In genomic region chr4:88707128-88707826, GRCm38 (mm10) we compare ENCODE assay signal across 29 mouse cellular contexts. TPM values are rescaled to one million over a fixed set of nuclear protein-coding genes. Genes with fewer than 3 reads are reported as not detected.
A peak's percentile ranks its signal among the peaks of the same experiment; 100 is the strongest.
DNase-seq lines count a peak whose midpoint lies in the region; ATAC-seq and TF ChIP-seq lines count a peak whose summit lies in the region.
"Had no signal": no experiment of that assay in that cellular context is flagged by ENCODE, and none has a peak within 500 bp of the region (broad histone marks: within the 10 kb centered on the region; RNA-seq: fewer than 3 reads in every experiment).

No protein-coding gene starts in this region.

- no peak overlapping the region for H3K4me2 ChIP-seq in lung, postnatal 0 days (replicated peaks; ENCODE audit: low read depth, low read length)
- H3K4me2 ChIP-seq: embryonic facial prominence, embryonic 13.5 days; forebrain, embryonic 12.5 days; hindbrain, embryonic 13.5 days had no signal

- no peaks in the 10 kb centered on the region for H3K27me3 ChIP-seq in lung, postnatal 0 days (replicated peaks; ENCODE audit: insufficient read depth, low read length)
- H3K27me3 ChIP-seq in thymus, adult 2 months (ENCODE audit: control insufficient read depth, insufficient read depth, low read length) = no peaks in the 10 kb centered on the region
- H3K27me3 ChIP-seq: embryonic facial prominence, embryonic 13.5 days; forebrain, embryonic 12.5 days; hindbrain, embryonic 13.5 days; Patski had no signal

- peak; percentile 45; the same call in 1 of the 2 replicates for TF ChIP-seq EP300 in lung, postnatal 0 days (IDR thresholded peaks at IDR 0.05)

- H3K4me3 ChIP-seq in lung, postnatal 0 days (ENCODE audit: low read depth, low read length) = no peak overlapping the region
- H3K4me3 ChIP-seq in thymus, adult 2 months (ENCODE audit: control insufficient read depth, insufficient read depth, low read length) = no peak overlapping the region
- H3K4me3 ChIP-seq in left cerebral cortex, adult 2 months = no peak overlapping the region
- H3K4me3 ChIP-seq: embryonic facial prominence, embryonic 13.5 days; forebrain, embryonic 12.5 days; heart, embryonic 10.5 days; hindbrain, embryonic 13.5 days had no signal

- 0 out of 2 replicates have a peak overlapping the region, but pooled peaks have one; percentile 34 for H3K27ac ChIP-seq in lung, postnatal 0 days (ENCODE audit: low read length)
- H3K27ac ChIP-seq in thymus, adult 2 months (ENCODE audit: control insufficient read depth, insufficient read depth, low read length) = no peak overlapping the region
- H3K27ac ChIP-seq in left cerebral cortex, adult 2 months = no peak overlapping the region
- H3K27ac ChIP-seq: embryonic facial prominence, embryonic 13.5 days; forebrain, embryonic 12.5 days; heart, embryonic 10.5 days; hindbrain, embryonic 13.5 days; hindbrain, postnatal 0 days had no signal

- H3K36me3 ChIP-seq in lung, postnatal 0 days (ENCODE audit: insufficient read depth, low read length) = no peaks in the 10 kb centered on the region
- no peaks in the 10 kb centered on the region for H3K36me3 ChIP-seq in thymus, adult 2 months (ENCODE audit: control insufficient read depth, insufficient read depth, low read length)
- H3K36me3 ChIP-seq: heart, embryonic 10.5 days had no signal

- peak; percentile 73 for DNase-seq in lung, postnatal 0 days (ENCODE audit: low spot score)
- DNase-seq in lung, postnatal 4 days = no peak
- peak; percentile 62 for DNase-seq in adipocyte (ENCODE audit: low spot score)
- DNase-seq in thymus, adult 2 months = no peak
- no peak for DNase-seq in right cerebral cortex, adult 2 months (ENCODE audit: low spot score in 2 of 2)
- no peak for DNase-seq in left cerebral cortex, adult 2 months (ENCODE audit: extremely low spot score in 1 of 2, low spot score in 2 of 2)
- DNase-seq: adrenal gland, adult 2 months; adrenal gland, postnatal 25 days; cerebellum, adult 11 months; cerebellum, adult 8-10 months; cerebellum, postnatal 25 days; gastrocnemius, postnatal 14 days; heart, postnatal 10 days had no signal

- peak; percentile 74 for ATAC-seq in lung, postnatal 0 days
- peak; percentile 71 for ATAC-seq in common myeloid progenitor, adult 5-6 weeks (replicated peaks; ENCODE audit: low read depth, poor library complexity, severe bottlenecking)
- ATAC-seq in megakaryocyte progenitor cell, adult 5-6 weeks (replicated peaks; ENCODE audit: poor library complexity) = peak; percentile 77
- ATAC-seq: activated CD4-positive, CD25-positive, alpha-beta regulatory T cell, adult 4 months; forebrain, embryonic 16.5 days; hindbrain, postnatal 0 days; Patski had no signal

- 78% methylated on average over 1 of the region's 1 CpGs for WGBS in lung, postnatal 0 days
- 98% methylated on average over 1 of the region's 1 CpGs for WGBS in thymus, adult 2 months

- no peak for TF ChIP-seq POLR2A in thymus, adult 2 months (IDR thresholded peaks at IDR 0.05; ENCODE audit: control insufficient read depth, extremely low read depth, insufficient read depth, low read length, poor library complexity)

- intact Hi-C loops in left cerebral cortex, adult 2 months (cut with DNase I) = no loop called here

- no peaks in the 10 kb centered on the region for H3K4me1 ChIP-seq in lung, postnatal 0 days (ENCODE audit: insufficient read depth, low read depth, low read length)
- no peaks in the 10 kb centered on the region for H3K4me1 ChIP-seq in thymus, adult 2 months (replicated peaks; ENCODE audit: control insufficient read depth, insufficient read depth, low read length)
- H3K4me1 ChIP-seq: embryonic facial prominence, embryonic 13.5 days; forebrain, embryonic 12.5 days; heart, embryonic 10.5 days; hindbrain, embryonic 13.5 days had no signal

- H3K9ac ChIP-seq in lung, postnatal 0 days (replicated peaks; ENCODE audit: low read depth) = no peak overlapping the region
- H3K9ac ChIP-seq: embryonic facial prominence, embryonic 13.5 days; forebrain, embryonic 12.5 days; hindbrain, embryonic 13.5 days had no signal

- no peaks in the 10 kb centered on the region for H3K9me3 ChIP-seq in lung, postnatal 0 days (ENCODE audit: low read length)
- H3K9me3 ChIP-seq: embryonic facial prominence, embryonic 13.5 days; forebrain, embryonic 12.5 days; heart, embryonic 10.5 days; hindbrain, embryonic 13.5 days had no signal

- TF ChIP-seq CTCF in lung, postnatal 0 days (IDR thresholded peaks at IDR 0.05) = no peak
- no peak for TF ChIP-seq CTCF in thymus, adult 2 months (IDR thresholded peaks at IDR 0.05; ENCODE audit: borderline replicate concordance, control insufficient read depth, extremely low read depth, insufficient read depth, low read length, poor library complexity)
- no peak for TF ChIP-seq CTCF in left cerebral cortex, adult 2 months (IDR thresholded peaks at IDR 0.05)

RNA-seq across cellular contexts. Expression of gene Gm26566, which starts 14.3 kb away (rescaled TPM):
- 0.19 TPM in 1 of 2 replicates, not detected in the other for polyA plus RNA-seq in lung, postnatal 0 days (2015; fragmentation: Nextera tagmentation; extraction: Ambion mirVana)
- 2.9 TPM in 1 of 2 replicates, not detected in the other for total RNA-seq in common myeloid progenitor, adult 5-6 weeks (2017)
- 0.56 TPM in 1 of 2 replicates, not detected in the other for total RNA-seq in megakaryocyte progenitor cell, adult 5-6 weeks (2015)
- 1.2 and 1.5 TPM in 2 replicates for total RNA-seq in megakaryocyte progenitor cell, adult 5-6 weeks (2017)
- polyA plus RNA-seq in thymus, adult 2 months (2012; rRNA removed) = 0.86 and 1.5 TPM in 2 replicates
- total RNA-seq in left cerebral cortex, adult 2 months (2021) = 1 to 10 TPM in 1 of 2 experiments, under 1 TPM in 1; 0.79 to 1.1 TPM
- total RNA-seq: hematopoietic stem cell, adult 5-6 weeks had no signal
- polyA plus RNA-seq: activated CD4-positive, CD25-positive, alpha-beta regulatory T cell, adult 4 months had no signal

RNA-seq across cellular contexts. Expression of gene Klhl9, which starts 15.0 kb away (rescaled TPM):
- polyA plus RNA-seq in lung, postnatal 0 days (2015; fragmentation: Nextera tagmentation; extraction: Ambion mirVana) = 54.1 and 59.7 TPM in 2 replicates
- 91.1 and 99.9 TPM in 2 replicates for total RNA-seq in common myeloid progenitor, adult 5-6 weeks (2017)
- 48.8 and 49.8 TPM in 2 replicates for total RNA-seq in megakaryocyte progenitor cell, adult 5-6 weeks (2015)
- 70.2 and 85.6 TPM in 2 replicates for total RNA-seq in megakaryocyte progenitor cell, adult 5-6 weeks (2017)
- polyA plus RNA-seq in thymus, adult 2 months (2012; rRNA removed) = 21.3 and 29.3 TPM in 2 replicates
- 10 to 100 TPM; 96.7 to 97.8 TPM for total RNA-seq in left cerebral cortex, adult 2 months (2021)

RNA-seq across cellular contexts. Expression of gene Ifnab, which starts 16.1 kb away (rescaled TPM):
- not detected in 2 replicates for polyA plus RNA-seq in lung, postnatal 0 days (2015; fragmentation: Nextera tagmentation; extraction: Ambion mirVana)
- not detected in 2 replicates for total RNA-seq in common myeloid progenitor, adult 5-6 weeks (2017)
- total RNA-seq in megakaryocyte progenitor cell, adult 5-6 weeks (2015) = not detected in 2 replicates
- total RNA-seq in megakaryocyte progenitor cell, adult 5-6 weeks (2017) = not detected in 2 replicates
- 0.17 TPM in 1 of 2 replicates, not detected in the other for polyA plus RNA-seq in thymus, adult 2 months (2012; rRNA removed)
- not detected for total RNA-seq in left cerebral cortex, adult 2 months (2021)
- total RNA-seq: adrenal gland, adult 2 months; adrenal gland, postnatal 25 days; gastrocnemius, adult 18-20 months; gastrocnemius, postnatal 14 days; heart, adult 18-20 months; heart, postnatal 10 days; hematopoietic stem cell, adult 5-6 weeks; hindbrain, postnatal 0 days had no signal
- polyA plus RNA-seq: activated CD4-positive, CD25-positive, alpha-beta regulatory T cell, adult 4 months; adrenal gland, adult 2 months; C2C12; embryonic facial prominence, embryonic 13.5 days; forebrain, embryonic 12.5 days; forebrain, embryonic 16.5 days; frontal cortex, adult 2 months; heart, embryonic 10.5 days; heart, embryonic 14.5 days; hindbrain, embryonic 13.5 days; hindbrain, postnatal 0 days; Patski had no signal

RNA-seq across cellular contexts. Expression of gene Ifna2, which starts 23.6 kb away (rescaled TPM):
- not detected in 2 replicates for polyA plus RNA-seq in lung, postnatal 0 days (2015; fragmentation: Nextera tagmentation; extraction: Ambion mirVana)
- total RNA-seq in common myeloid progenitor, adult 5-6 weeks (2017) = not detected in 2 replicates
- total RNA-seq in megakaryocyte progenitor cell, adult 5-6 weeks (2015) = not detected in 2 replicates
- not detected in 2 replicates for total RNA-seq in megakaryocyte progenitor cell, adult 5-6 weeks (2017)
- polyA plus RNA-seq in thymus, adult 2 months (2012; rRNA removed) = not detected in 2 replicates
- total RNA-seq in left cerebral cortex, adult 2 months (2021) = not detected
- total RNA-seq: adrenal gland, adult 2 months; adrenal gland, postnatal 25 days; gastrocnemius, adult 18-20 months; gastrocnemius, postnatal 14 days; heart, adult 18-20 months; heart, postnatal 10 days; hematopoietic stem cell, adult 5-6 weeks; hindbrain, postnatal 0 days had no signal
- polyA plus RNA-seq: activated CD4-positive, CD25-positive, alpha-beta regulatory T cell, adult 4 months; adrenal gland, adult 2 months; C2C12; embryonic facial prominence, embryonic 13.5 days; forebrain, embryonic 12.5 days; forebrain, embryonic 16.5 days; frontal cortex, adult 2 months; heart, embryonic 10.5 days; heart, embryonic 14.5 days; hindbrain, embryonic 13.5 days; hindbrain, postnatal 0 days; Patski had no signal

RNA-seq across cellular contexts. Expression of gene Ifna16, which starts 30.6 kb away (rescaled TPM):
- not detected in 2 replicates for polyA plus RNA-seq in lung, postnatal 0 days (2015; fragmentation: Nextera tagmentation; extraction: Ambion mirVana)
- total RNA-seq in common myeloid progenitor, adult 5-6 weeks (2017) = not detected in 2 replicates
- total RNA-seq in megakaryocyte progenitor cell, adult 5-6 weeks (2015) = not detected in 2 replicates
- total RNA-seq in megakaryocyte progenitor cell, adult 5-6 weeks (2017) = not detected in 2 replicates
- polyA plus RNA-seq in thymus, adult 2 months (2012; rRNA removed) = not detected in 2 replicates
- total RNA-seq in left cerebral cortex, adult 2 months (2021) = not detected
- total RNA-seq: adrenal gland, adult 2 months; adrenal gland, postnatal 25 days; gastrocnemius, adult 18-20 months; gastrocnemius, postnatal 14 days; heart, adult 18-20 months; heart, postnatal 10 days; hematopoietic stem cell, adult 5-6 weeks; hindbrain, postnatal 0 days had no signal
- polyA plus RNA-seq: activated CD4-positive, CD25-positive, alpha-beta regulatory T cell, adult 4 months; adrenal gland, adult 2 months; C2C12; embryonic facial prominence, embryonic 13.5 days; forebrain, embryonic 12.5 days; forebrain, embryonic 16.5 days; frontal cortex, adult 2 months; heart, embryonic 10.5 days; heart, embryonic 14.5 days; hindbrain, embryonic 13.5 days; hindbrain, postnatal 0 days; Patski had no signal

Comparison
In these comparisons a context has a peak if more than half of its experiments do, and no peak if none do; other contexts are left out.
1. DNase-seq: peak in lung, postnatal 0 days (single experiment) and adipocyte (single experiment); none in lung, postnatal 4 days (0 of 2), thymus, adult 2 months (single experiment), right cerebral cortex, adult 2 months (0 of 2) and left cerebral cortex, adult 2 months (0 of 2).
2. Peak in every context shown above with its lines, with median percentiles within 50 percentile points of each other: ATAC-seq.